Mouse (Mus musculus) cerebellum, adult 8-10 months (tissue): ENCODE results near the gene Slit1.

Source experiments
- DNase-seq: peaks from one replicate; pipeline ENCODE4 v3.0.0; 2022

Slit1 gene

GRCm38 (mm10) chr19:41723337-41723736, 20.1 kb downstream of the Slit1 start:
- no peak for DNase-seq

GRCm38 (mm10) chr19:41719436-41719835, 24.0 kb downstream of the Slit1 start:
- DNase-seq, result no peak

GRCm38 (mm10) chr19:41716233-41717218, 26.9 kb downstream of the Slit1 start:
- DNase-seq, result no peak

GRCm38 (mm10) chr19:41714431-41714917, 29.0 kb downstream of the Slit1 start:
- DNase-seq, result no peak

GRCm38 (mm10) chr19:41712829-41713228, 30.6 kb downstream of the Slit1 start:
- no peak for DNase-seq

GRCm38 (mm10) chr19:41711665-41712064, 31.8 kb downstream of the Slit1 start:
- no peak for DNase-seq

- no peak for DNase-seq
These were observed 33.8 kb downstream of the Slit1 start for GRCm38 (mm10) chr19:41709497-41710165.

GRCm38 (mm10) chr19:41707850-41708249, 35.6 kb downstream of the Slit1 start:
- DNase-seq, result no peak

GRCm38 (mm10) chr19:41706094-41706828, 37.2 kb downstream of the Slit1 start:
- no peak for DNase-seq

GRCm38 (mm10) chr19:41705416-41705815, 38.0 kb downstream of the Slit1 start:
- no peak for DNase-seq

- DNase-seq, result no peak
These were observed 40.8 kb downstream of the Slit1 start for GRCm38 (mm10) chr19:41702638-41703037.

- no peak for DNase-seq
These were observed 44.5 kb downstream of the Slit1 start for GRCm38 (mm10) chr19:41698857-41699424.

- DNase-seq, result no peak
These were observed 45.5 kb downstream of the Slit1 start for GRCm38 (mm10) chr19:41697807-41698515.

- DNase-seq, result no peak
These were observed 46.2 kb downstream of the Slit1 start for GRCm38 (mm10) chr19:41697111-41697806.

GRCm38 (mm10) chr19:41696443-41696842, 47.0 kb downstream of the Slit1 start:
- no peak for DNase-seq

GRCm38 (mm10) chr19:41695046-41695445, 48.4 kb downstream of the Slit1 start:
- DNase-seq, result no peak

GRCm38 (mm10) chr19:41694610-41695009, 48.9 kb downstream of the Slit1 start:
- DNase-seq, result no peak

GRCm38 (mm10) chr19:41693727-41694126, 49.7 kb downstream of the Slit1 start:
- no peak for DNase-seq

- DNase-seq, result no peak
These were observed 53.4 kb downstream of the Slit1 start for GRCm38 (mm10) chr19:41690064-41690463.

GRCm38 (mm10) chr19:41688251-41688650, 55.2 kb downstream of the Slit1 start:
- DNase-seq, result no peak

- no peak for DNase-seq
These were observed 55.6 kb downstream of the Slit1 start for GRCm38 (mm10) chr19:41687836-41688235.
